Comparison of ENCODE assay signal across 23 mouse cellular contexts in genomic region chr3:75699088-75699487, GRCm38 (mm10). TPM values are rescaled to one million over a fixed set of nuclear protein-coding genes. Genes with fewer than 3 reads are reported as not detected.
"Had no signal": no experiment of that assay in that cellular context is flagged by ENCODE, and none has a peak within 500 bp of the region (broad histone marks: within the 10 kb centered on the region; RNA-seq: fewer than 3 reads in every experiment).

No protein-coding gene starts in this region.

- H3K4me3 ChIP-seq: liver, embryonic 13.5 days; liver, embryonic 15.5 days; lung, embryonic 15.5 days; midbrain, embryonic 13.5 days; midbrain, embryonic 15.5 days; neural tube, embryonic 12.5 days had no signal

- H3K27ac ChIP-seq: liver, embryonic 13.5 days; liver, embryonic 15.5 days; lung, embryonic 15.5 days; midbrain, embryonic 13.5 days; midbrain, embryonic 15.5 days; neural tube, embryonic 12.5 days had no signal

- H3K9ac ChIP-seq: liver, embryonic 13.5 days; liver, embryonic 15.5 days; liver, postnatal 0 days; lung, embryonic 15.5 days; midbrain, embryonic 13.5 days; midbrain, embryonic 15.5 days; neural tube, embryonic 12.5 days had no signal

- H3K4me2 ChIP-seq: liver, embryonic 13.5 days; liver, embryonic 15.5 days; lung, embryonic 15.5 days; midbrain, embryonic 11.5 days; midbrain, embryonic 13.5 days; midbrain, embryonic 15.5 days; neural tube, embryonic 12.5 days had no signal

- H3K4me1 ChIP-seq: liver, embryonic 13.5 days; liver, embryonic 15.5 days; lung, embryonic 15.5 days; midbrain, embryonic 13.5 days; midbrain, embryonic 15.5 days; neural tube, embryonic 12.5 days had no signal

- DNase-seq: liver, embryonic 13.5 days; liver, postnatal 0 days; lung, adult 2 months; lung, postnatal 10 days; lung, postnatal 4 days; right cerebral cortex, postnatal 14 days; thymus, adult 18-20 months; thymus, postnatal 14 days; thymus, postnatal 36 days had no signal

- H3K9me3 ChIP-seq: liver, embryonic 13.5 days; liver, embryonic 15.5 days; lung, embryonic 15.5 days; midbrain, embryonic 13.5 days; midbrain, embryonic 15.5 days; neural tube, embryonic 12.5 days had no signal

- H3K27me3 ChIP-seq: liver, embryonic 13.5 days; liver, embryonic 15.5 days; lung, embryonic 15.5 days; midbrain, embryonic 13.5 days; midbrain, embryonic 15.5 days; neural tube, embryonic 12.5 days had no signal

- ATAC-seq: liver, postnatal 0 days; midbrain, embryonic 13.5 days; midbrain, embryonic 15.5 days had no signal

- H3K36me3 ChIP-seq: liver, embryonic 13.5 days; liver, embryonic 15.5 days; lung, embryonic 15.5 days; midbrain, embryonic 13.5 days; midbrain, embryonic 15.5 days; neural tube, embryonic 12.5 days had no signal

RNA-seq across cellular contexts. Expression of gene Gm29133, which starts 48.9 kb away (rescaled TPM):
- total RNA-seq: midbrain, postnatal 0 days; monocyte, adult 5-6 weeks; neutrophil, adult 5-6 weeks had no signal
- polyA plus RNA-seq: liver, embryonic 13.5 days; liver, embryonic 15.5 days; liver, postnatal 0 days; lung, adult 2 months; lung, embryonic 15.5 days; midbrain, embryonic 11.5 days; midbrain, embryonic 13.5 days; midbrain, embryonic 15.5 days; midbrain, postnatal 0 days; neural tube, embryonic 12.5 days; neural tube, embryonic 14.5 days; spleen, adult 2 months; stomach, embryonic 14.5 days; stomach, embryonic 16.5 days; thymus, postnatal 0 days had no signal
